Mouse (Mus musculus): ENCODE results near the gene Cox5b.
"Not testable (repeated sequence)": the region's sequence is repeated elsewhere in the genome, so short reads cannot be mapped to it uniquely, and the experiment has no call there.

Cox5b gene

DNA sequence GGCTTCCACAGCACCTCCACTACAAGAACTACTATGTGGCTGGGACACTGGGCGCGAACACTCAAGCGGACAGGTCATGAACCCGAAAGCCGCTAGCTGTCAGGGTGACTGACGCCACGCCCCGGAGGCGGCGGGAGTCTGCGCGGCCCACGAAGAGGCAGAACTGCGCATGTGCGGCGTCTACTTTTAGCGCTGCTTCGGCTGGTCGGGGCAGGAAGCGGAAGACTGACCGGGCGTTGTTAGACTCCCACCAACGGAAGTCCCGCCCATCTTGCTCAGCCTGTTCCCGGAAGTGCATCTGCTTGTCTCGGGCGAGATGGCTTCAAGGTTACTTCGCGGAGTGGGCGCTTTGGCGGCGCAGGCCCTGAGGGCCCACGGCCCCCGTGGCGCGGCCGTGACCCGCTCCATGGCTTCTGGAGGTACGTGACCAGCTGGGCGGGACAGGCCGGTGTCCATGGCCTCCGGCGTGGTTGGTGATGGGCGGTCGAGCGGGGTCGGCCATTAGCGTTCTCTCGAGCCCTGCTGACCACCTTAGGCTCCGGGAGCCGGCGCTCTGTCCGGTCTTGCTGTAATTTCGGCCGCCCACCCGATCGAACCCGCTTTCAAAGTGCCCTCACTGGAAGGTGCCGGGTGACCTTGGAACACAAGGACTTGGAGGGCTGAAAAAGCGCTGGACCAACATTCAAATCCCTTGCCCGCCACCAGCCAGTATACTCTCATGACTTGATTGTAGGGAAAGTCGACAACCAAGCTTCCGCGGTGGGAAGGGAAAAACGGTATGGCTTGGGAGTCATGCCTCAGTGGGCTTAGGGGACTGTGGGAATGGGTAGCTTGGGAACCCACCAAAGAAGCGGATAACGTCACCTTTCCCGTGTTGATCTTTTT lies at the start of gene Cox5b:
TSS of gene Cox5b (plus strand) at position 179 of the 885 bp plus-strand sequence.
- peak; percentile 96 for DNase-seq (ENCODE audit: low spot score)

DNA sequence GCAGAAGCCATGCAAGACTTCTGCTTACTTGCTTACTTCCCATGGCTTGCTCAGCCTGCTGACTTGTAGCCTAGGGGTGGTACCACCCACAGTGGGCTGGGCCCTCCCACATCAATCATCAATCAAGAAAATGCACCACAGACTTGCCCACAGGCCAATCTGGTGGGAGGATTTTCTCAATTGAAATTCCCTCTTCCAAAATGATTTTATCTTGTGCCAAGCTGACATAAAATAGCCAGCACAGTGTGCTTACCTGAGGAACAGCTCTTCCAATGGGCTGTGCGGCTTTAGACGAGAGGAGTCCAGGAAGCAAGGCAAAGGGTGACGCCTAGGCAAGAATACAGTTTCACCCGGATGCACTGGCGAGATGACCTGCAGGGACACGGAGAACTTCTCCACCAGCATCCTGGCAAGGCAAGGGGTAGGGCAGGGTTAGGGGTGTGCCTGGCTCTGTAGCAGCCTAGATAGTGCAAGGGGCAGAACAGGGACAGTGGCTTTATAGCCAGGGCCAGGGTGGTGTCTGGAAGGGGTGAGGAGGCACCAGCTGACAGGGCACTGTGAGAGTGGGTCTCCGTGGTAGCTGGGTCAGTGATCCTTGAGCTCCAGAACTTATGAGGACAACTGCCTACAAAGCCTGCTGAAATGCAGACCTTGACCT lies 47.2 kb upstream of the Cox5b start:
- no peak for DNase-seq (ENCODE audit: low spot score)

DNA sequence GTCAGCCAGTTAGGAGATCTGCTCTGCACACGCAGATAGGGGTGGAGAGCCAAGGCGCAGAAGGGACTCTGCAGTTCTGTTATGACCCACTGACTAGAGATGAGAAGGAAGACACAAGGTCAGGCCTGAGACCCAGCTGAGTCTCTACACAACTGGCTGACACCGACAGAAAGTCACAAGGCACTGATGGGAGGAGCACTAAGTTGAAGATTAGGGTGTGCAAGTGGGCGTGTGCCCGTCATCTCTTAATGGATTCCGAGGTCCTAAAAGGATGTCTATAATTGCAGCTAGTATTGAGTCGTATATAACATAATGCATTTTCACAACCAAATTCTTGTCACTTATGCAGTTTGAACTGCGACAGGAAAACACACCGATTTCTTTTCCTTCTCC lies 46.6 kb upstream of the Cox5b start:
- no peak for DNase-seq (ENCODE audit: low spot score)

DNA sequence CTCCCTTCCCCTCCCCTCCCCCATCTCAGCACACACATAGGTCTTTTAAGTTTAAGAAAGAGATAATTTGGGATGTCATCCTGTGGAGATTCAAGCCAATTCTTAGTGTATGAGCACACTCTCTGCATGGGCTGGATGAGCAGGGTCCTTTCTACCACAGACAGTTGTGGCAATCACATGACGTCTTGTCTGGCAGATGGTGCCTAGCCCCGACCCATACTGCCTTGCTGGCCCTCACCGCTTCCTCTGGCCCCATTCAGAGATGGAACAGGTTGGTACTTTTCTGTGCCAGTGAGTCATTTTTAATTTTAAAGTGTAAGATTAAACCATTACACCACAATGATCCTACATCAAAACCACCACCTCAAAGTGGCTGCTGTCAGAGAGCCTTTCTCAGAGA lies 45.0 kb upstream of the Cox5b start:
- DNase-seq (ENCODE audit: low spot score): no peak

DNA sequence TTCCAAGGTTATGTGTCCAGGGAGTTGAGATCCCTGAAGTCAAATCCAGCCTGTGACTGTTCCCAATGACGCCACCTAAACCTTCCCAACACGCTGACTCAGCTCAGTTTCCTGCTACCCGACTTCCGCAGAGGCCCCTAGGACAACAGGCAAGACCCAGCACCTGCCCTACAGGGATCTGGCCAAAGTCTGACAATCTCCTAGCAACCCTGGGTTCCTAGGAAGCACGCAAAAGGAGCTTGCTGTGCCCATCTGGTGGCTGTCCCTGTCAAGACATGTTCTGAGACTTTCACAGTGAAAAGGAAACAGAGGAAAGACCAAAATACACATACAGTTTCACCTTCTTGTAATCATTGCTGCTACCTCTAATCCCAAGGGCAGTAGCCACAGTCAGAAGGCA lies 43.6 kb upstream of the Cox5b start:
- no peak for DNase-seq (ENCODE audit: low spot score)

DNA sequence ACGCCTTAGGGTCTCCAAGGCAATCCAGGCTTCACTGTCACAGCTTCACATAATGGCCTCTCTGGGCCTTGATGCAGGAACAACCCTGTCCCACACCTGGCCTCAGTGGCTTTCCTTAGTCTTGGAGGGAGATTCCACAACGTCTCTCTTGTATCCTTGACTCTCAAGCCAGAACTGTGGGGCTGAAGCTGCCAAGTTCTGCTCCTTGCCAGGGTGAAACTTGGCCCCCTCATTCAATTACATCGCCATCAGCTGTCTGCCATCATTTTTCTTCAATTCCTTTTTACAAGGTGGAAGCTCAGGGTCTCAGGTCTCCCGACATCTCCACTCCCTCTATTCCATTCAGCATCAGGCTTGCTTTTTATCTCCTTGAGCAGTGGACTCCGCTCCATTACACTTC lies 36.2 kb upstream of the Cox5b start:
- no peak for DNase-seq (ENCODE audit: low spot score)

DNA sequence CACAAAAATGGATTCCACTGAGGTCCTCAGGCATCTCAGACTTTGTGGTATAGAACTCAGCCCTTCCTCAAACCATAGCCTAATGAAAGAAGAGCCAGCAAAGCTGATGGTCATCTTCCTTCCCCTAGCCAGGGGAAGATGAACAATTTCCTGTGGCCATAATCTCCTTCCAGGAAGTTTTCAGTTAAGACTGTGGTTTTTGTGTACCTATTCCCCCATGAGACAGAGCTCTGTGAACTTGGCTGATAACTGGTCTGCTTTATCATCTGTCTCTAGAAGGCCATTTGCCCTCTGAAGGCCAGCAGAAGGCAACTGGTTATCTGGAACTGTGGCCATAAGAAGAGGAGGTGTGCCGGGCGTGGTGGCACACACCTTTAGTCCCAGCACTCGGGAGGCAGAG lies 35.0 kb upstream of the Cox5b start:
- DNase-seq (ENCODE audit: low spot score): no peak

DNA sequence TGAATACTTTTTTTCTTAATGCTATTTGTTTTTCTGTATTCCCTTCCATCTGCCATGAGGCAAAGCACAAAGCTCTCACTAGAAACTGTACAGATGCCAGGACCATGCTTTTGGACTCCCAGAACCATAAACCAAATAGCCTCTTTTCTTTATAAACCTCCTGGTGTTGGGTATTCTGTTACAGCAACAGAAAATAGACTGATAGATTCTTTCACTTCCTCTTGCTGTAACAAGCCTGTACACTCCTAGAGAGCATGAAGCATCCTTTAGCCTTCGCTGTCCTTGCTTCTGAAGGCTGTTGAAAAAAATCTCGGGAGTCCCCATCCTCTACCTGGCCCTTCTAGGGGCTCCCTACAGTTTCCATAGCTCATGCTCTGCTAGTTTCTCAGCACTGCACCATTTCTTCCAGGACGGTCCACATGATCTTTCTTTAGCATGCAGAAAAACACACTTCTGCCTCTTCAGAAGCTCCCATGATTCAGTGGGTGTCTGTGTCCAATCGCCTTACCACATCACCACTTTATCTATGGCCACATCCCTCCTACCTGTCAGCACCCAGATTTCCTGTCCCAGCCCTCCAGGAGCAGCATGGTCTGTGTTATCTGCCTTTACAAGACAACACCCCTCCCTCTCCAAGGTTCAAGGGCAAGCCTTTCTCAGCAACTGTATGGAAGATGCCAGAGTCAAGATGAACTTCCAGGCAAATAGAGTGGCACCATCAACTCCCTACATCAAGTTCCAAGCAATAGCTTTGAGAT lies 33.4 kb upstream of the Cox5b start:
- no peak for DNase-seq (ENCODE audit: low spot score)

DNA sequence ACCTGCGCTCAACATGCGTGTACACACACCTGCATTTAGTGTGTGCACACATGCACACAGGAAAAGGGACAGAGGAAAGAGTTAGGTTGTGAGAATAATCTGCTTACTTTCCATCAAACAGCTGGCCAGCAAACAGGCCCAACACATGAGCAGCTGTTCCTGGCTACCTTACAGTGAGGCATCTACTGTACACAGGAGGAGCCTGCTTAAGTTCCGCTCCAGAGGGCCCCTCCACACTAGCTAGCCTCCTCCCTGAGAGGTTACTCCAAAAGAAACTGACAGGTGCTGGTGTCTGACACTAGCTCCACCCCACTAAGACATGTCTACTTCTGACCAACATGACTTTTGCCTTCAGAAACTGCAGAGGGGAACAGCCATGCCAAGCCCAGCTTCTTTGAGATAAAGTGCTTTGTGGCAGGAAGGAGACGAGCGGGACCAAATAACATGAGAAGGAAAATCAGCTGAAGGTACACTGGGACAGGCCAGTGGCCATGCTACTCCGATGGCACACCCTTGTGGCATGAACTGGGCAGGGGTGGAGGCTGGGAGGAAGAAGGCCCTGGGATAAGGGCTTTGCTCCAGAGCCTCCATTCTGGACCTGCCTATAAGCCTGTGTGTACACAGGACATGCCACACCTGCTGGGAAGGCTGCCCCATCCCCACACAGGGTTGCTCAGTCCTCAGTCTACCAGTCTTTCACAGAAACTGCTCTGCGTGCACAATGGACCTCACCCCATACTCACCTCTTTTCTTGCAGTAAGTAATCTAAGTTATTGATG lies 32.4 kb upstream of the Cox5b start:
- no peak for DNase-seq (ENCODE audit: low spot score)

DNA sequence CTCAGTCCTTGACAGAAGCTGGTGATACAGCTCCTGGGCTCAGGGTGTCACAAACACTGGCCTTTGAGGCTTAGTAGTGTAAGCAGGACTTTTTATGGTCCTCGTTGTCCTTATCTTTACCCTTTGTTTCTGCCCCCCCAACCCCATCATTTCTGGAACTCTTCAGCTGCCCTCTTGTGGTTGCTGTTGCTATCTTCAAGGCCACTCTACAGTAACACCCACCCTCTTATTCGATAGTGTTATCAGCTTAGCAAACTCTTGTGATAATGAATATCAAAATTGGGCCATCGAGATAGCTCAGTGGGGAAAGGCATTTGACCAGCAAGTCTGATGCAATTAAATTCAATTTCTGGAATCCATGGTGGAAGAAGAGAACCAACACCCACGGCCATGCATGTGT lies 26.8 kb upstream of the Cox5b start:
- DNase-seq (ENCODE audit: low spot score): no peak

DNA sequence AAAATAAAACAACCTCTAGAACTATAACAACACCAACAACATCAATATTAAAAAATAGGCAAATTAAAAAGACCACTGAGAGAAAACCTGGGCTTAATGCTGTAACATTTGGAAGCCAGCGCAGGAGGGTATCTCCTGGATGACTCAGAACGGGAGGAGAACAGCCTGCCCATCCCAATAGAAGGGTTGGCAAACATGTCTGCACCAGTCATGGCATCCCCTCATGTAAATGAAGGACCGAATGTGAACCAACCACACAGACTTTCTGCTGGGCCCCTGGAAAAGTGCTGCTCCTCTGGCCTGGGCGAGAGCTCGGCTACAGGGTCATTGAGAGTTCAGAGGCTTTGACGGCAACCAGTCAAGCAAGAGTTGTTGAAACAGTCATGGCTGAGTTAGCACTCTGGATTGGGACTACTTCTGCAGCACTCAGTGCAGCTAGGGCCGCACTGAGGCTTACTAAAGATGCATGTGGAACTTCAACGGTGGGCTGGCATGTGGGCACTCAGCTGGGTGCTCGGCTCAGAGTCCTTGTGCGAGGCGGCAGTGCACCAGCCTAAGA lies 26.0 kb upstream of the Cox5b start:
- no peak for DNase-seq (ENCODE audit: low spot score)

DNA sequence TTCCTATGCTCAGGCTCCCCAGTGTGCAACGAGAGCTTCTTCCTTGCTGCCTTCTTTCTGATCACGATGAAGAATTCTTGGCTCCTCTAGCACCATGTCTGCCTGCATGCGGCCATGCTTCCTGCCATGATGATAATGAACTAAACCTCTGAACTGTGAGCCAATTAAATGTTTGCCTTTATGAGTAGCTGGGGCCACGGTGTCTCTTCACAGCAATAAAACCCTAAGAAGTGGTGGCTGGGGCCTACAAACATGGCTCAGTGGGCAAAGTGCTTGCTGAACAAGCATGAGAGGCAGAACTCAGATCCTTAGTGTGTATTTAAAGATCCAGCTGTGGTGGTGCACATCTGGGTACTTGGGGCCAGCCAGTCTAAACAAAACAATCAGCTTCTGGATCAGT lies 25.3 kb upstream of the Cox5b start:
- no peak for DNase-seq (ENCODE audit: low spot score)

DNA sequence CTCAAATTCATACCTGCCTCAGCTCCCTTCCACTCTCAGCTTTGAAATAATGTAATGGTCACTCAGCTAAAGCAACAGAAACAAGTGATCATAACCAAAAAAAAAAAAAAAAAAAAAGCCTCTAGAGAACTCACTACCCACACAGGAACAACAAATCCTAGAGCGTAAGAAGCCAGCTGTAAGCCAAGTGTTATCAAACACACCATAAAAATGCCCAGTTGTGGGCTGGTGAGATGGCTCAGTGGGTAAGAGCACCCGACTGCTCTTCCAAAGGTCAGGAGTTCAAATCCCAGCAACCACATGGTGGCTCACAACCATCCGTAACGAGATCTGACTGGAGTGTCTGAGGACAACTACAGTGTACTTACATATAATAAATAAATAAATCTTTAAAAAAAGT lies 23.2 kb upstream of the Cox5b start:
- DNase-seq (ENCODE audit: low spot score): not testable (repeated sequence)

DNA sequence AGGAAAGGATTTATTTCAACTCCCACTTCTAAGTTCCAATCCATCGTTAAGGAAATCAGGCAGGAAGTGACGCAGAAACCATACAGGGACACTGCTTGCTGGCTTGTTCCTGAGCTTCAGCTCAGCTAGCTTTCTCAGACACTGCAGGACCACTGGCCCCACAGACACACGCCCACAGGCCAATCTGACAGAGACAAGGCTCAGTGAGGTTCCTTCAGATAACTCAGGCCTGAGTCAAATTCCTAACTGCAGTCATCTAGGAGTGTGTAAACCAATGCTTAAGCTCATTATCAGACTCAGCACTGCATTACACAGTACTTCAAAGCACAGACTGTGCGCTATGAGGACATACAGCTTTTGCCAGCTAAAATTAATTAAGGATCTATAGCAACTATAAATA lies 21.0 kb upstream of the Cox5b start:
- DNase-seq (ENCODE audit: low spot score): no peak

DNA sequence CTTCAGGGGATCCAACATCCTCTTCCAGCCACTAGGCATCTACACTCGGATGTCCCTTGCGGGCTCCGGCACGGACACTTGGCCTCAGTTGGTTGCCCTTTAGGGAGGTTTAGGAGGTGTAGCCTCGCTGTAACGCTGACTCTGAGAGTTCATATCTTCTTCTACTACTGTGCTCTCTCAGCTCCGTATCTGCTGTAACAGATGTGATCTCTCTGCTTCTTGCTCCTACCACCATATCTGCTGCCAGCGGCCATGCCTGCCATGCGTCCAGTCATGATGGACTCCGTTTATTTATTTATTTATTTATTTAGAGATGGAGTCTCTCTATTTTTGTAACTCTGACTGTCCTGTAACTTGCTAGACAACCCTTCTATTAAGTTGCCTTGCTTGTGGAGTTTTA lies 20.0 kb upstream of the Cox5b start:
- DNase-seq (ENCODE audit: low spot score): no peak

DNA sequence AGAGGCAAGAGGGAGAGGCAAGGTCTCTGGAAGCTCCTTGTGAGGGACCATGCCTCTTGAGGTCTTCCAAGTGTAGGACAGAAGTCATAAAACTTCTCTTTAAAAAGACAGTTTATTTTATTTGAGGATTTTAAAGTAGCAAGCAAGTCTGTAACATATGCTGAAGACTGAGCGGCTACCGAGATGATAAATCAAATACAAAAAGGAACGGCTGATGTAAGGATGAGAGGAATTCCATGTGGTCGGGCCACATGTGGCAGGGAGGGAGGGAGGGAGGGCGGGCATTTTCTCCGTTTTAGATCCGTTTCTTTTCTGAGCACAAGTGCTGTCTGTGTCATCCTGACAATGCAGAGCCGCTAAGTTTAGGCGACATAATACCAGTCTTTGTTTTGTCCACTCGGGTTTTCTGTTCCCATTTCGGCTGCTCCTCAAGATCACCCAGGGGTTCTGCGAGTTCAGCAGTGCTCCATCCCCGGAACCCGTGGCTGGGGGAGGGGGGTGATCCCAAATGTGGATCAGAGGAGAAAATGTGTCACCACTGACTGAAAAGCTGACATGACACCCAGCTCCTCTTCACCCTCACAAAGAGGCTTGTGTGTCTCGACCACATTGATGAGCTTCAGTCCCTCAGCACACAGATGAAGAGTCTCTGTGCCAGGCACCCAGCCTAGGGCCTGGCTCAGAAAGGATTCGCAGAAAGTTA lies 18.4 kb upstream of the Cox5b start:
- DNase-seq (ENCODE audit: low spot score): no peak

DNA sequence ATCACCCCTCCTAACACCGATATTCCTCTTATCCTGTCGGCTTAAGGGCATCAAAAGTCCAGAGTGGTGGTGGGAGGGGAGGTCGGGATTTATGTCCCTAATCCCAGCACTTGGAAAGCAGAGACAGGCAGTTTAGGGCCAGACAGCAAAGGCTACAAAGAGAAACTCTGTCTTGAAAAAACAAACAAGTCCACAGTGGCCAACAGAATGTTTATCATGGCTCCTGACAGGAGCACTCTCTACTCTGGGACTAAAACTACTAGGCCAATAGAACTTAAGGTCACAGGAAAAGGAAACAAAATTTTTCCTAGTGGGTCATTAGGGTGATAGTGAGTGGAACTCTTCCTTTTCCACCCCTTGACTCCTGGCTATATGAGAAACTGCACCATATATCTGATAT lies 16.3 kb upstream of the Cox5b start:
- no peak for DNase-seq (ENCODE audit: low spot score)

DNA sequence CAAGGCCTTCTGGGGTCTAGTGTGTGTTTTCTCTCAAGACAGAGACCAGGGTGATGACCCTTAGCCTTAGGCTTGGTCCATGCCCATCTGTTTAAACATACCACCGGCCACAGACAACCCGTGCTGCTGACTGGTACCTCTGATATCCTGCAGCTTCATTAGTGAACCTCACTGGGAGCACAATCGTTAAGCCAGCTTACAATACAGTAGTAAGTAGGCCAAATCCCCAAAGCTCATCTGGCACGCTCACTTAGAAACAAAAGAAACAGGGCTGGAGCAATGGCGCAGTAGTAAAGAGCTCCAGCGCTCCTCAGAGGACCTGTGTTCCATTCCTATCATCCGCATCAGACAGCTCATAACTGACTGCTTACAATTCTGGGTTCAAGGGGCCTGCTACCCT lies 10.4 kb upstream of the Cox5b start:
- DNase-seq (ENCODE audit: low spot score): no peak

DNA sequence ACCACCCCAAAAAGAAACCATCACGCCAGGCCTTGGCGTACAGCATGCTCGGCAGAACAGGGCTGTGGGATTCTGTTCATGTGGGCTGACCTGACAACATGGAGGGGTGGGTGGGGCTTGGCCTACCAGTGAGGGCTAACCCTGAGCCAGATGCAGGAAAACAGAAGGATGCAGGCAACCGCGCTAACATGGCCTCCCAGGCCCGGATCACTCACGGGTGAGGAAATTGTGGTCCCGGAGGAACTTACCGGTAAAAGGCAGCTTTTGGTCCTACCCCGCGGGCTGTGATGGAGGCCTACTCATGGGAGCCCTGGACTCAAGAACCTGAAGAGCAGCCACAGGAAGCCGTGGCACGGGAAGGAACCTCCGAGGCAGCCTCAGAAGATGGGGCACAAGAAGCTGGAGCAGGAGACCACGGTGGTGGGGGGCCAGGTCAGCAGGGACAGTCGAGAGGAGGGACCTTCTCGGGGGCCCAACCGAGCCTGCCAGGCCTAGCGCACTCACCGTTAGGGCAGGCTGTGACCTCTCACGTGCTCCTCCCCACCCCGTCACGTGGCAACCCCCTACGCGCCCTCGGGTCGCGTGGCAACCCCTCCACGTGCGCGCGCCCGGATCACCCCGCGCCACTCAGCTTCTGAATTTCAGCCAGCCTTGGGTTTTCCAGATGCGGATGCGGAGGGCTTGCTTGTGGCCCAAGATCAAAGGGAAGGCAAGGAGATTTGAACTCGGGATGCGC lies 8.5 kb upstream of the Cox5b start, which contains the start of gene Fam178b:
TSS of gene Fam178b (minus strand) at position 564 of the 736 bp plus-strand sequence.
- no peak for DNase-seq (ENCODE audit: low spot score)

DNA sequence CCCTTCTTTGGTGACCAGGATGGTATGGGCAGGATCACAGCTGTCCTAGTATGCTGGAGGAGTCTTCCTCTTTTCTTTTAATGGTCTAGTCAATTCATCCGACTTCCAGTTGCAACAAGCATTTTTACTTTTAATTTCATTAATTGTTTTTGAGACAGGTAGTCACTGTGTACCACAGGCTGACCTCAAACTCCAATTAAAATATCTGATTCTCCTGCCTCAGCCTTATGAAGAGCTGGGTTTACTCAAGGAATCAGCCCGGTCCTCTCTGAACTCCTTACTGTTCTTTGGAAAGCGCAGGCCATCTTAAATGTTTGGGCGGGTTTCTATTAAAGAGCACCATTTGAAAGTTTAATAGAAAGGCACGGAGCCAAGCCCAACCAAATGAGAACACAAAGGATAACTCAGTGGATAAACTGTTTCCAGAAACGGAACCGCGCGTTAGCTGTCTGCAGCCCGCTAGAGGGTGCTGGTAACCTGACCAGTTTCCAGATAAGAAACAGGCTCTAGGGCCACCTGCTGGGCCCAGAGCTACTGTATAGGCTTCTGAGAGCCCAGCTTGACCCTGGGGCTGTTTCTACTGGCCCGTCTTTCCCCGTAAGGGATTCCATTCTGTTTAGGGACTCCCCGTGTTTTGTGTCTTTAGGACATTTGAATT lies 7.3 kb upstream of the Cox5b start:
- DNase-seq (ENCODE audit: low spot score): peak; percentile 77

All from ovary, postnatal 36 days (tissue).